Mouse (Mus musculus): ENCODE data around the gene Ywhah.

The Ywhah gene

GRCm38 (mm10) chr5:33052849-33053582 is 34.4 kb downstream of the Ywhah start:
- no peak for DNase-seq

- no peak for DNase-seq
Measured at GRCm38 (mm10) chr5:33056126-33056765, 37.6 kb downstream of the Ywhah start.

GRCm38 (mm10) chr5:33070071-33070470 is 51.5 kb downstream of the Ywhah start:
- DNase-seq, result no peak

- DNase-seq, result no peak
Measured at GRCm38 (mm10) chr5:33076490-33077191, 58.0 kb downstream of the Ywhah start.
